Mouse (Mus musculus): ENCODE data around the gene Ddrgk1. TPM values are rescaled to one million over a fixed set of nuclear protein-coding genes. Genes with fewer than 3 reads are reported as not detected.
A peak's percentile ranks its signal among the peaks of the same experiment; 100 is the strongest.

Gene Ddrgk1
- polyA plus RNA-seq, 1 experiment from 2014 or later, result 49.8 TPM

DNA sequence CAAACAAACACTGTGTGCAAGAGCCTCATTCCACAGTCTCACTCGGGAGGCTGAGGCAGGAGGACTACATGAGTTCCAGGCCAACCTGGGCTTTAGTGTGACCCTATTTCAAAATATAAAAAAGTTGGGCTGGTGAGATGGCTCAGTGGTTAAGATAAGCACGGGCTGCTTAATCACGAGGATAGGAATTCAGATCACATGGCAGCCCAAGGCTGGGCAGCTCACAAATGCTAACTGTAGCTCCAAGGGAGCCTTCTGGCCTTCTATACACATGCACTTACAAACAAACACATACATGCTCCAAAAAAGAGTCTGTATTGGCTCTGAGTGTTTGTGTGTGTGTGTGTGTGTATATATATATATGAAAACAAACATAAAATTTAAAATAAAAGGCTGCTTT is 29.1 kb upstream of the Ddrgk1 start:
- H3K27ac ChIP-seq (ENCODE audit: low read depth, low read length), result no peak overlapping the region
- 40% methylated on average over 3 of the region's 3 CpGs for WGBS
- H3K36me3 ChIP-seq (ENCODE audit: control insufficient read depth, insufficient read depth, low read length), result no peaks in the 10 kb centered on the region
- H3K9me3 ChIP-seq (replicated peaks; ENCODE audit: control insufficient read depth, low read length), result no peaks in the 10 kb centered on the region
- H3K4me1 ChIP-seq (ENCODE audit: control insufficient read depth, insufficient read depth, low read length), result peaks cover 8% of the 10 kb centered on the region; the same call in 1 of the 2 replicates
- H3K4me3 ChIP-seq (ENCODE audit: low read depth, low read length), result no peak overlapping the region
- H3K4me2 ChIP-seq (ENCODE audit: low read length), result no peak overlapping the region
- no peak for ATAC-seq
- H3K9ac ChIP-seq (ENCODE audit: low read length), result no peak overlapping the region
- DNase-seq (ENCODE audit: low spot score), result no peak
- peaks cover 17% of the 10 kb centered on the region for H3K27me3 ChIP-seq (replicated peaks; ENCODE audit: control insufficient read depth, insufficient read depth, low read length)

DNA sequence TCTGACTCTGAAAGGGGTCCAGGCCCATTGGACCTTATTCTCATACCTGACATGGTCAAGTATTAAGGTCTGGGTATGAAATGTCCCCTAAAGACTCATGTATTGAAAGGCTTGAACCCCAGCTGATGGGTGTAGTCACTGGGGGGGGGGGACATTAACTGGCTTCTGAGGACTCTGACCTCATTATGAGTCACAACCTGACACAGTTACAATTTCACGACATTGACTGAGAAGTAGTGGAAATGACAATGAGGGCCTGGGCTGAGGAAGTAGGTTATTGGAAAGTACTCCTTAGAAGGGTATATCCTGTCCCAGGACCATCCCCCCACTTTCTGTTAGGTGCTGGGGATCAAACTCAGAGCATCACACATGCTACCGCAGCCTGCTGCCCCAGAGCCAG is 24.6 kb upstream of the Ddrgk1 start:
- H3K36me3 ChIP-seq (ENCODE audit: control insufficient read depth, insufficient read depth, low read length), result peaks cover 17% of the 10 kb centered on the region; the same call in 1 of the 2 replicates
- no peaks in the 10 kb centered on the region for H3K27me3 ChIP-seq (replicated peaks; ENCODE audit: control insufficient read depth, insufficient read depth, low read length)
- no peak overlapping the region for H3K4me3 ChIP-seq (ENCODE audit: low read depth, low read length)
- no peak overlapping the region for H3K27ac ChIP-seq (ENCODE audit: low read depth, low read length)
- H3K9ac ChIP-seq (ENCODE audit: low read length), result no peak overlapping the region
- DNase-seq (ENCODE audit: low spot score) (no peak), ATAC-seq (no peak)
- no peaks in the 10 kb centered on the region for H3K4me1 ChIP-seq (ENCODE audit: control insufficient read depth, insufficient read depth, low read length)
- 70% methylated on average over 2 of the region's 2 CpGs for WGBS
- no peak overlapping the region for H3K4me2 ChIP-seq (ENCODE audit: low read length)
- H3K9me3 ChIP-seq (replicated peaks; ENCODE audit: control insufficient read depth, low read length), result no peaks in the 10 kb centered on the region

DNA sequence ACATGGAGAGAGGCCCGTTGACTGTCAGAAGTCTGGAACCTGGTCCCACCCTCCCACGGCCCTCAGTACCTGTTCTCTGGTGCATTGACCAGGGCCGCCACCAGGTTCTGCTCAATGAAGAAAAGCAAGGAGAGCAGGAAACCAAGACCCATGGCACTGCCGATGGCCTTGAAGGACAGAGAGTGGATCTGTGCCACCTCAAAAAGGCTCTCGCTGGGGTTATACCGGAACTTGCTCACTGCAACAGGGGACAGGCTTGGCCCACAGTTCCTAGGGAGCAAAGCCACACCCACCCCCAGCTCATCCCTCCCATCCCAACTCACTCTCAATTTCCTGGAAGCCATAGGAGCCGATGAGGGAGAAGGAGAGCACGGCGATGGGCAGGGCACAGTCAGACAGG is 21.0 kb upstream of the Ddrgk1 start:
- Histone ChIP-seq H3K4me3 (ENCODE audit: low read depth, low read length) (no peak overlapping the region), H3K27ac (ENCODE audit: low read depth, low read length) (no peak overlapping the region), H3K27me3 (replicated peaks; ENCODE audit: control insufficient read depth, insufficient read depth, low read length) (no peaks in the 10 kb centered on the region), H3K9ac (ENCODE audit: low read length) (no peak overlapping the region), H3K4me2 (ENCODE audit: low read length) (no peak overlapping the region), H3K4me1 (ENCODE audit: control insufficient read depth, insufficient read depth, low read length) (no peaks in the 10 kb centered on the region), H3K9me3 (replicated peaks; ENCODE audit: control insufficient read depth, low read length) (no peaks in the 10 kb centered on the region), H3K36me3 (ENCODE audit: control insufficient read depth, insufficient read depth, low read length) (peaks cover 50% of the 10 kb centered on the region)
- ATAC-seq (no peak), DNase-seq (ENCODE audit: low spot score) (no peak)
- 94% methylated on average over 9 of the region's 9 CpGs for WGBS

DNA sequence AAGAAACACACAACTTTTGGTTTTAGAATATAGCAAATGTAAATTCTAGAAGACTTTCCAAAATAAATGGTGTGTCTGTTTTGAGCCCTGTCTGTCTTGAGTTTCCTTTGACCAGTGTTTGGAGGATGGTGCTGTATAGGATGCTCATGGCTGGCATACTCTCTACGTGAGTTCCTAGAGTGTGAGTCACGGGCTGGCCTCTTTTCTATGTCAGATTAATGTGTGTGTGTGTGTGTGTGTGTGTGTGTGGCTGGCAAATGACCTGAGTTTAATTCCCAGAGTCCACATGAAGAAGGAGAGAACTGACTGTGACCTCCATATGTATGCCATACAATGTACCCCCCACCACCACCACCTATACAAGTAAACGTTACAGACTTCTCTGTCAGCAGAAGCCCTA is 17.1 kb upstream of the Ddrgk1 start:
- Histone ChIP-seq H3K4me1 (ENCODE audit: control insufficient read depth, insufficient read depth, low read length) (no peaks in the 10 kb centered on the region), H3K36me3 (ENCODE audit: control insufficient read depth, insufficient read depth, low read length) (peaks cover 89% of the 10 kb centered on the region), H3K9ac (ENCODE audit: low read length) (no peak overlapping the region), H3K27me3 (replicated peaks; ENCODE audit: control insufficient read depth, insufficient read depth, low read length) (no peaks in the 10 kb centered on the region), H3K4me2 (ENCODE audit: low read length) (no peak overlapping the region), H3K4me3 (ENCODE audit: low read depth, low read length) (no peak overlapping the region), H3K27ac (ENCODE audit: low read depth, low read length) (no peak overlapping the region), H3K9me3 (replicated peaks; ENCODE audit: control insufficient read depth, low read length) (no peaks in the 10 kb centered on the region)
- DNase-seq (ENCODE audit: low spot score) (no peak), ATAC-seq (no peak)
- WGBS, result 88% methylated on average over 3 of the region's 3 CpGs

DNA sequence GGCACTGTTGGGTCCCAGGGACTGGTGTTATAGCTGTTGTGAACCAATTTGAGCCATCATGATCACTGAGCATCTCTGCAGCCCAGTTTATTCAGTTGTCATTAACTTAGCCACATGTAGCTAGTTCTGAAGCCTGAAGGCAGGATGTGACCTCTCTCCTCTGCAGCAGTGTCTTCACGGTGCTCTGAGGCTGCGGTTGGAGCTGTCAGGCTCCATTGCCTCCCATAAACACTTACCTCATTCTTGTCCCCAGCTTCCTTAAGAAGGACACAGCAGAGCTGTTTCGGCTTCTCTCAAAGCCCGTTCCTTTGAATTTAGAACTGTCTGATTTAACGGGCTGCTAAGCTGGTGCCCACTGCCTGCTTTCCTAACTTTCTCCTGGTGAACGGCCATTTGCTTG is 15.4 kb upstream of the Ddrgk1 start:
- Histone ChIP-seq H3K4me3 (ENCODE audit: low read depth, low read length) (no peak overlapping the region), H3K4me1 (ENCODE audit: control insufficient read depth, insufficient read depth, low read length) (no peaks in the 10 kb centered on the region), H3K27me3 (replicated peaks; ENCODE audit: control insufficient read depth, insufficient read depth, low read length) (no peaks in the 10 kb centered on the region), H3K36me3 (ENCODE audit: control insufficient read depth, insufficient read depth, low read length) (peaks cover 97% of the 10 kb centered on the region), H3K9me3 (replicated peaks; ENCODE audit: control insufficient read depth, low read length) (no peaks in the 10 kb centered on the region), H3K27ac (ENCODE audit: low read depth, low read length) (no peak overlapping the region), H3K4me2 (ENCODE audit: low read length) (no peak overlapping the region), H3K9ac (ENCODE audit: low read length) (no peak overlapping the region)
- ATAC-seq (no peak), DNase-seq (ENCODE audit: low spot score) (no peak)
- WGBS, result 87% methylated on average over 6 of the region's 6 CpGs

DNA sequence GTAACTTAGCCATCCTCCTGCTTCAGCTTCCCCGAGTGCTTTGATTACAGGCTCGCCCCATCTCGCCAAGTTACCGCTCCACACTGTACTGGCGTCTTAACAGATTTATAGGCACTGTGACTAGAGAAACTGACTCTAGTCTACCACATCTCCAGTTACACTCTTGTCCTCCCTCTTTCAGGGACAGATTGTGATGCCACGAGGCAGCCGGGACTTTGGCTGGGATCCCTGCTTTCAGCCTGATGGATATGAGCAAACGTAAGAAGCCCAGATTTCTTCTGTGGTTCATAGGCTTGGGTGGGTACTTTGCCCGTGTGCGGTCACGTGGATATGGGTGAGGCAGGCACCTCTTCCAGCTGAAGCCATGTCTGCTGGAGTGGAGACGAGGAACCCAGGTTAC is 14.7 kb upstream of the Ddrgk1 start:
- no peak overlapping the region for H3K27ac ChIP-seq (ENCODE audit: low read depth, low read length)
- ATAC-seq (no peak), DNase-seq (ENCODE audit: low spot score) (no peak)
- H3K4me1 ChIP-seq (ENCODE audit: control insufficient read depth, insufficient read depth, low read length), result no peaks in the 10 kb centered on the region
- H3K4me3 ChIP-seq (ENCODE audit: low read depth, low read length), result no peak overlapping the region
- no peak overlapping the region for H3K9ac ChIP-seq (ENCODE audit: low read length)
- WGBS, result 94% methylated on average over 12 of the region's 12 CpGs
- no peaks in the 10 kb centered on the region for H3K9me3 ChIP-seq (replicated peaks; ENCODE audit: control insufficient read depth, low read length)
- H3K4me2 ChIP-seq (ENCODE audit: low read length), result no peak overlapping the region
- H3K27me3 ChIP-seq (replicated peaks; ENCODE audit: control insufficient read depth, insufficient read depth, low read length), result no peaks in the 10 kb centered on the region
- peaks cover 97% of the 10 kb centered on the region for H3K36me3 ChIP-seq (ENCODE audit: control insufficient read depth, insufficient read depth, low read length)

DNA sequence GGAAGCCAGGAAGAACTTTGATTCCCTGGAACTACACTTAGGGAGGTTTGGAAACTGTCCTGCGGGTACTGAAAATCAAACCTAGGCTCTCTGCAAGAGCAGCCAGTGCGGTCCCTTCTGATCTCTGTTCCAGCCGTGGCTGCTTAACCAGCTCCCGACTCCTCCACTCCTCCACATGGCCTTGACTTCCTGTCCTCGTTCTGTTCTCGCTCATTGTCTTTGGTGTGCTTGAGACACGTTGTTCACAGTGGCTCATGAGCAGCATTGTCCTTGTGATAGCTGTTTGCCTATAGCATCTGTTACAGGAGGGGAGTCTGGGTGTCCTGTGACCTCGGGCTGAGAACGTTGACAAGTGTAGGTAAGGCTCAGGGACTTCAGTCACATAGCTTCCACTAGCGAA is 12.8 kb upstream of the Ddrgk1 start:
- Histone ChIP-seq H3K4me1 (ENCODE audit: control insufficient read depth, insufficient read depth, low read length) (no peaks in the 10 kb centered on the region), H3K36me3 (ENCODE audit: control insufficient read depth, insufficient read depth, low read length) (peaks cover 99% of the 10 kb centered on the region), H3K9ac (ENCODE audit: low read length) (no peak overlapping the region), H3K27ac (ENCODE audit: low read depth, low read length) (no peak overlapping the region), H3K4me2 (ENCODE audit: low read length) (no peak overlapping the region), H3K4me3 (ENCODE audit: low read depth, low read length) (no peak overlapping the region), H3K9me3 (replicated peaks; ENCODE audit: control insufficient read depth, low read length) (no peaks in the 10 kb centered on the region), H3K27me3 (replicated peaks; ENCODE audit: control insufficient read depth, insufficient read depth, low read length) (no peaks in the 10 kb centered on the region)
- DNase-seq (ENCODE audit: low spot score) (no peak), ATAC-seq (no peak)
- 89% methylated on average over 10 of the region's 10 CpGs for WGBS

DNA sequence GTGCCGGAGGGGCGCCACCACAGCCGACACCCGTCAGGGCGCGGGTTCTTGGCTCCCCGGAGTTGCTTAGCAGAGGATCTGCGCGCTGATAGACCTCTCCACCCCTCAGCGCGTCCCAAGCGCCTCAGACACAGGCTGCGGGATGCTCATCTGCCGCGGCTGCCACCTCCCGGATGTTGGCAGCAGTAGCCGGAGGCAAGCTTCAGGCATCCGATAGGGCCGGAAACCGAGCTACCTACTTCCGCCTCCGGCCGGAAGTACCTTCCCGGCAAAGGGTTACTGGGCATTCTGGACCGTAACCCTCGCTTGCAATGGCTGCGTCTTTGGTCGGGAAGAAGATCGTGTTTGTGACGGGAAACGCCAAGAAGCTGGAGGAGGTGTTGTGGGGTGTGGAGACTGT is 3.1 kb upstream of the Ddrgk1 start, which contains the start of gene Itpa:
Gene Itpa, plus strand, starts transcription at position 52 of the 400 bp plus-strand sequence.
- ATAC-seq, result peak; percentile 68
- Histone ChIP-seq H3K27ac (ENCODE audit: low read depth, low read length) (peak within 1 kb of the TSS; percentile 90), H3K4me3 (ENCODE audit: low read depth, low read length) (peak within 1 kb of the TSS; percentile 69), H3K4me1 (ENCODE audit: control insufficient read depth, insufficient read depth, low read length) (peaks cover 16% of the 10 kb centered on the region), H3K36me3 (ENCODE audit: control insufficient read depth, insufficient read depth, low read length) (peaks cover 14% of the 10 kb centered on the region), H3K4me2 (ENCODE audit: low read length) (peak within 1 kb of the TSS; percentile 75), H3K9ac (ENCODE audit: low read length) (peak within 1 kb of the TSS; percentile 74), H3K27me3 (replicated peaks; ENCODE audit: control insufficient read depth, insufficient read depth, low read length) (no peaks in the 10 kb centered on the region), H3K9me3 (replicated peaks; ENCODE audit: control insufficient read depth, low read length) (no peaks in the 10 kb centered on the region)
- DNase-seq (ENCODE audit: low spot score), result peak; percentile 96
- under 1% methylated on average over 31 of the region's 31 CpGs for WGBS

DNA sequence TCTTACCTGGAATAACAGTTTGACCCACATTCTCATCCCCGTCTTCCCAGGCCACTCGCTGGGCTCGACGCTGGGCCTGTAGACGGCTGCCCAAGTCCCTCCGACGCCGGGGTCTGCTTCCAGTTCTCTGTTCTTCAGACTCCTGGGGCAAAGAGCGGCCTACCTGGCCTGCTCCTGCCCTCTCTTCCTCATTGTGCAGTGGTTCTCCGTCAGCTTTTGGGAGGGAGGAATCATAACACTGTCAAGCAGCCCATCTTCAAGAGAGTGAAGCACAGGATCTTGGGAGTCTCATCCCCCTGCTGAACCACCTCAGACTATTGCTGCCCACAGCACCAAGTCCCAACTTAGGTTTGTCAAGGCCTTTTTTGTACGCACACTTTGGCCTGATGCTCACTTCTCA is 1.1 kb downstream of the Ddrgk1 start:
- Histone ChIP-seq H3K4me2 (ENCODE audit: low read length) (peak overlapping the region; percentile 61), H3K27ac (ENCODE audit: low read depth, low read length) (peak overlapping the region; percentile 97), H3K4me1 (ENCODE audit: control insufficient read depth, insufficient read depth, low read length) (peaks cover 13% of the 10 kb centered on the region), H3K9ac (ENCODE audit: low read length) (peak overlapping the region; percentile 75), H3K27me3 (replicated peaks; ENCODE audit: control insufficient read depth, insufficient read depth, low read length) (no peaks in the 10 kb centered on the region), H3K4me3 (ENCODE audit: low read depth, low read length) (peak overlapping the region; percentile 47), H3K36me3 (ENCODE audit: control insufficient read depth, insufficient read depth, low read length) (peaks cover 36% of the 10 kb centered on the region), H3K9me3 (replicated peaks; ENCODE audit: control insufficient read depth, low read length) (no peaks in the 10 kb centered on the region)
- WGBS, result 93% methylated on average over 11 of the region's 11 CpGs
- no peak for DNase-seq (ENCODE audit: low spot score)
- no peak for ATAC-seq

Measured in forebrain, embryonic 14.5 days (tissue).